Mouse (Mus musculus) ES-E14 (cell line): ENCODE measurements around the gene Kidins220. TPM values are rescaled to one million over a fixed set of nuclear protein-coding genes. Genes with fewer than 3 reads are reported as not detected.

Experiments used
- DNase-seq: peaks from one replicate; pipeline ENCODE4 v3.0.0-alpha.2; 2013; ENCODE audit warnings: low read depth, low spot score
- H3K27ac ChIP-seq: 2 replicates; pipeline ENCODE4 v1.5.1; 2012; ENCODE audit warnings: low read depth, mild to moderate bottlenecking, low read length, moderate library complexity, mixed read lengths; ENCODE audit not compliant: poor library complexity, insufficient read depth, severe bottlenecking
- H3K36me3 ChIP-seq: 2 replicates; pipeline ENCODE4 v1.6.1; 2012; ENCODE audit warnings: mild to moderate bottlenecking, low read length, moderate library complexity, mixed read lengths; ENCODE audit not compliant: control insufficient read depth, poor library complexity, insufficient read depth, severe bottlenecking
- H3K4me1 ChIP-seq, 2 experiments: fragments of 150-350 bp in 1 of 2; sonication (generic) in 1 of 2; 2 replicates each; pipeline ENCODE4 v1.6.1; 2012; ENCODE audit warnings: low read length in 2 of 2, mild to moderate bottlenecking in 1 of 2, mixed read lengths in 1 of 2; ENCODE audit not compliant: control insufficient read depth in 2 of 2, insufficient read depth in 2 of 2, poor library complexity in 1 of 2
- H3K4me3 ChIP-seq, 2 experiments: fragments of 150-350 bp in 1 of 2; sonication (generic) in 1 of 2; 2 replicates each; pipeline ENCODE4 v1.5.1; 2012; ENCODE audit warnings: low read length in 2 of 2, low read depth in 1 of 2, mild to moderate bottlenecking in 1 of 2, mixed read lengths in 1 of 2; ENCODE audit not compliant: insufficient read depth in 1 of 2, poor library complexity in 1 of 2, severe bottlenecking in 1 of 2
- H3K9ac ChIP-seq: 2 replicates; pipeline ENCODE4 v1.6.1; 2012; ENCODE audit warnings: low read depth, mild to moderate bottlenecking, low read length, mixed read lengths; ENCODE audit not compliant: poor library complexity, insufficient read depth, severe bottlenecking
- H3K9me3 ChIP-seq: fragments of 150-350 bp; sonication (generic); 2 replicates; pipeline ENCODE4 v1.6.1; 2012; ENCODE audit warnings: low read depth, mild to moderate bottlenecking, low read length; ENCODE audit not compliant: control insufficient read depth, insufficient read depth
- CHD2 ChIP-seq: IDR thresholded peaks from 2 replicates; pipeline ENCODE4 v1.6.1; 2014; ENCODE audit warnings: mild to moderate bottlenecking, low read depth, low read length, inconsistent platforms
- HCFC1 ChIP-seq: IDR thresholded peaks from 2 replicates; pipeline ENCODE4 v1.6.1; 2012; ENCODE audit warnings: low read length, inconsistent platforms, borderline replicate concordance; ENCODE audit not compliant: insufficient read depth
- MAFK ChIP-seq: IDR thresholded peaks from 2 replicates; pipeline ENCODE4 v1.6.1; 2014; ENCODE audit warnings: mild to moderate bottlenecking, low read depth, low read length, inconsistent platforms; ENCODE audit not compliant: insufficient read depth
- ZC3H11A ChIP-seq: IDR thresholded peaks from 2 replicates; pipeline ENCODE4 v1.6.1; 2012; ENCODE audit warnings: low read depth, mild to moderate bottlenecking, inconsistent platforms, low read length, borderline replicate concordance
- ZNF384 ChIP-seq: IDR thresholded peaks from 2 replicates; pipeline ENCODE4 v1.6.1; 2012; ENCODE audit warnings: low read depth, low read length, inconsistent platforms
- in situ Hi-C, 2 experiments: fragments of 600-800 bp; cut with MboI; formaldehyde crosslinking; loops; one replicate each; pipeline ENCODE4 v1.15.1; 2025; ENCODE audit warnings: low sequenced_read_pairs in 2 of 2, inconsistent platforms in 1 of 2; ENCODE audit not compliant: unreplicated experiment in 2 of 2
- total RNA-seq: library from RNA; depleted of rRNA; stranded (reverse); fragments of 300-350 nt; gene quantifications from 2 replicates; pipeline ENCODE4 v1.2.3, GENCODE M21; 2012

Gene Kidins220
- total RNA-seq, 1 experiment = 26.1 TPM

- Histone ChIP-seq H3K9me3 (no peaks in the 10 kb centered on the region), H3K4me3 (no peak overlapping the region), H3K9ac (no peak overlapping the region), H3K4me1 (peaks cover 2 to 4% of the 10 kb centered on the region in 2 experiments; a peak in 1 of 4 replicates), H3K36me3 (no peaks in the 10 kb centered on the region), H3K27ac (no peak overlapping the region)
- no peak for DNase-seq
- in situ Hi-C loops = no loop called here
- TF ChIP-seq HCFC1 (no peak), ZC3H11A (no peak), MAFK (no peak), CHD2 (no peak), ZNF384 (no peak)
Observed at GRCm38 (mm10) chr12:24929043-24929442, 45.7 kb upstream of the Kidins220 start.

- in situ Hi-C loops = no loop called here
- H3K27ac ChIP-seq = no peak overlapping the region
Observed at GRCm38 (mm10) chr12:24930760-24931159, 44.0 kb upstream of the Kidins220 start.

GRCm38 (mm10) chr12:24932120-24932519 is 42.6 kb upstream of the Kidins220 start:
- no peak overlapping the region for H3K4me3 ChIP-seq
- no peak for TF ChIP-seq MAFK
- no peak for TF ChIP-seq ZC3H11A
- TF ChIP-seq ZNF384 = no peak
- TF ChIP-seq HCFC1 = no peak
- TF ChIP-seq CHD2 = no peak
- DNase-seq = no peak
- H3K4me1 ChIP-seq = peaks cover 2 to 7% of the 10 kb centered on the region in 2 experiments; a peak in 1 of 4 replicates
- in situ Hi-C loops = no loop called here
- no peak overlapping the region for H3K27ac ChIP-seq
- H3K9ac ChIP-seq = no peak overlapping the region
- no peaks in the 10 kb centered on the region for H3K36me3 ChIP-seq
- no peaks in the 10 kb centered on the region for H3K9me3 ChIP-seq

More at GRCm38 (mm10) chr12:24930760-24931159, 44.0 kb upstream of the Kidins220 start:
- H3K4me1 ChIP-seq = peaks cover 2 to 4% of the 10 kb centered on the region in 2 experiments; a peak in 1 of 4 replicates
- no peaks in the 10 kb centered on the region for H3K9me3 ChIP-seq
- no peak for TF ChIP-seq ZNF384
- no peak for TF ChIP-seq HCFC1
- TF ChIP-seq MAFK = no peak
- no peak for TF ChIP-seq CHD2
- no peak for TF ChIP-seq ZC3H11A
- no peak for DNase-seq
- no peaks in the 10 kb centered on the region for H3K36me3 ChIP-seq
- H3K9ac ChIP-seq = no peak overlapping the region
- no peak overlapping the region for H3K4me3 ChIP-seq

- in situ Hi-C loops = no loop called here
- no peak overlapping the region for H3K27ac ChIP-seq
- H3K36me3 ChIP-seq = no peaks in the 10 kb centered on the region
- H3K4me1 ChIP-seq = peaks cover 2 to 7% of the 10 kb centered on the region in 2 experiments; a peak in 1 of 4 replicates
- no peak for TF ChIP-seq ZNF384
- TF ChIP-seq ZC3H11A = no peak
- TF ChIP-seq MAFK = no peak
- no peak for TF ChIP-seq CHD2
- TF ChIP-seq HCFC1 = no peak
- no peaks in the 10 kb centered on the region for H3K9me3 ChIP-seq
- no peak overlapping the region for H3K9ac ChIP-seq
- no peak for DNase-seq
- no peak overlapping the region for H3K4me3 ChIP-seq
Observed at GRCm38 (mm10) chr12:24933206-24933775, 41.4 kb upstream of the Kidins220 start.

GRCm38 (mm10) chr12:24933996-24934395 is 40.7 kb upstream of the Kidins220 start:
- H3K4me1 ChIP-seq = peaks cover 2 to 7% of the 10 kb centered on the region in 2 experiments; a peak in 1 of 4 replicates
- TF ChIP-seq HCFC1 (no peak), ZNF384 (no peak), ZC3H11A (no peak), CHD2 (no peak)
- no peak overlapping the region for H3K27ac ChIP-seq
- H3K36me3 ChIP-seq = no peaks in the 10 kb centered on the region
- no peak overlapping the region for H3K4me3 ChIP-seq
- no peak overlapping the region for H3K9ac ChIP-seq
- no peaks in the 10 kb centered on the region for H3K9me3 ChIP-seq
- DNase-seq = no peak
- in situ Hi-C loops = no loop called here
